Mouse (Mus musculus) CH12F3 (cell line): ENCODE data around the gene Kcnc3.

Experiments used
- in situ Hi-C: fragments of 300-500 bp; cut with MboI; formaldehyde crosslinking; loops from 2 replicates; pipeline ENCODE4 v1.14.3; 2020; ENCODE audit warnings: low sequenced_read_pairs

Gene Kcnc3

GRCm38 (mm10) chr7:44568803-44569202 lies 21.7 kb upstream of the Kcnc3 start:
- in situ Hi-C loops: no loop called here

- in situ Hi-C loops: no loop called here
Measured at GRCm38 (mm10) chr7:44570989-44571388, 19.5 kb upstream of the Kcnc3 start.

GRCm38 (mm10) chr7:44571811-44572210 lies 18.7 kb upstream of the Kcnc3 start:
- in situ Hi-C loops: no loop called here

- in situ Hi-C loops: no loop called here
Measured at GRCm38 (mm10) chr7:44572213-44572701, 18.2 kb upstream of the Kcnc3 start, which contains the start of gene Napsa. Gene Napsa, plus strand, starts transcription at chr7:44572380.

GRCm38 (mm10) chr7:44572956-44573484 lies 17.4 kb upstream of the Kcnc3 start:
- in situ Hi-C loops: no loop called here

GRCm38 (mm10) chr7:44576333-44576844 lies 14.1 kb upstream of the Kcnc3 start:
- in situ Hi-C loops: no loop called here

GRCm38 (mm10) chr7:44581637-44582036 lies 8.8 kb upstream of the Kcnc3 start:
- in situ Hi-C loops: no loop called here

GRCm38 (mm10) chr7:44582709-44583108 lies 7.8 kb upstream of the Kcnc3 start:
- in situ Hi-C loops: no loop called here

GRCm38 (mm10) chr7:44583146-44583545 lies 7.3 kb upstream of the Kcnc3 start:
- in situ Hi-C loops: no loop called here

GRCm38 (mm10) chr7:44584265-44584804 lies 6.1 kb upstream of the Kcnc3 start:
- in situ Hi-C loops: no loop called here

GRCm38 (mm10) chr7:44584921-44585320 lies 5.5 kb upstream of the Kcnc3 start:
- in situ Hi-C loops: no loop called here

GRCm38 (mm10) chr7:44585606-44586005 lies 4.9 kb upstream of the Kcnc3 start:
- in situ Hi-C loops: no loop called here

- in situ Hi-C loops: no loop called here
Measured at GRCm38 (mm10) chr7:44586518-44586917, 3.9 kb upstream of the Kcnc3 start.

GRCm38 (mm10) chr7:44586930-44587329 lies 3.5 kb upstream of the Kcnc3 start:
- in situ Hi-C loops: no loop called here

- in situ Hi-C loops: no loop called here
Measured at GRCm38 (mm10) chr7:44587676-44588075, 2.8 kb upstream of the Kcnc3 start.

GRCm38 (mm10) chr7:44588338-44588737 lies 2.1 kb upstream of the Kcnc3 start:
- in situ Hi-C loops: no loop called here

- in situ Hi-C loops: no loop called here
Measured at GRCm38 (mm10) chr7:44589149-44589548, 1.3 kb upstream of the Kcnc3 start.

GRCm38 (mm10) chr7:44589946-44590345 lies 518 bp upstream of the Kcnc3 start:
- in situ Hi-C loops: no loop called here

GRCm38 (mm10) chr7:44591348-44592116 lies 1.1 kb downstream of the Kcnc3 start:
- in situ Hi-C loops: no loop called here

GRCm38 (mm10) chr7:44593051-44593450 lies 2.6 kb downstream of the Kcnc3 start:
- in situ Hi-C loops: no loop called here

GRCm38 (mm10) chr7:44593775-44594174 lies 3.3 kb downstream of the Kcnc3 start:
- in situ Hi-C loops: no loop called here

- in situ Hi-C loops: no loop called here
Measured at GRCm38 (mm10) chr7:44594291-44594690, 3.8 kb downstream of the Kcnc3 start.
